ENCODE assay signal across 12 mouse cellular contexts in the genomic region with DNA sequence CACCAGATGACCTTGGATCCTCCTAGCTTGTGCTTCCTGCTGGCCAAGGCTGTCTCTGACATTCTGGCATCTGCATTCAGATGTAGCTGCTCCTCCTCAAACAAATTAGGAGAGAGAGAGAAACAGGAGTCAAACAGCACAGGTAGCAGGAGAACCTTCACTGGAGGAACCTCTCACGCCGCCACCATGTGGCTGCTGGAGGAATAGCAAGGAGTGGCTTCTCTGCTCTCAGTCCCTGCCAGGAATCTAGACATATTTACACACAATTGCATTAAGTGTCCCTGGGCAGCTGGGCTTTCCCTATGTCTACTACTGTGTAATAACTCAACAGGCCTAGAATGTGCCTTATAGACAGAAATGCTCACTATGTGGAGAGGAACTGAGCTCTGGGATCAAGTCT. TPM values are rescaled to one million over a fixed set of nuclear protein-coding genes. Genes with fewer than 3 reads are reported as not detected.
A peak's percentile ranks its signal among the peaks of the same experiment; 100 is the strongest.
DNase-seq lines count a peak whose midpoint lies in the region; ATAC-seq and TF ChIP-seq lines count a peak whose summit lies in the region.
"Not testable (repeated sequence)": the region's sequence is repeated elsewhere in the genome, so short reads cannot be mapped to it uniquely, and the experiment has no call there.
"Had no signal": no experiment of that assay in that cellular context is flagged by ENCODE, and none has a peak within 500 bp of the region (broad histone marks: within the 10 kb centered on the region; RNA-seq: fewer than 3 reads in every experiment).

No protein-coding gene starts in this region.

- 0% methylated on average over 2 of the region's 2 CpGs for WGBS in embryonic facial prominence, embryonic 11.5 days
- WGBS in hindbrain, embryonic 10.5 days = 0% methylated on average over 2 of the region's 2 CpGs
- 3% methylated on average over 2 of the region's 2 CpGs for WGBS in lung, postnatal 0 days

- not testable (repeated sequence) for H3K36me3 ChIP-seq in E14TG2a.4 (ENCODE audit: insufficient read depth, low read length); embryonic facial prominence, embryonic 11.5 days (replicated peaks; ENCODE audit: control insufficient read depth, insufficient read depth, low read depth, low read length); hindbrain, embryonic 10.5 days; lung, postnatal 0 days (ENCODE audit: insufficient read depth, low read length)

- ATAC-seq in embryonic facial prominence, embryonic 11.5 days (replicated peaks; ENCODE audit: insufficient number of reproducible peaks, low FRiP score, low TSS enrichment, low read depth) = not testable (repeated sequence)
- peak; percentile 83 for ATAC-seq in lung, postnatal 0 days
- ATAC-seq in neutrophil, adult 5-6 weeks (ENCODE audit: extremely low read depth, insufficient number of reproducible peaks, low FRiP score, poor library complexity, severe bottlenecking) = peak; percentile 67; the same call in 1 of the 2 replicates

- H3K4me3 ChIP-seq in E14TG2a.4 (replicated peaks; ENCODE audit: low read length); bone marrow macrophage, adult 2 months (ENCODE audit: insufficient read depth, low read length); embryonic facial prominence, embryonic 11.5 days (ENCODE audit: low read depth, low read length); hindbrain, embryonic 10.5 days; lung, postnatal 0 days (ENCODE audit: low read depth, low read length): not testable (repeated sequence)

- TF ChIP-seq EP300 in lung, postnatal 0 days (IDR thresholded peaks at IDR 0.05) = not testable (repeated sequence)

- TF ChIP-seq POLR2A in bone marrow macrophage, adult 2 months (IDR thresholded peaks at IDR 0.05; ENCODE audit: borderline replicate concordance, low read depth, low read length) = not testable (repeated sequence)

- H3K27me3 ChIP-seq in E14TG2a.4 (ENCODE audit: insufficient read depth, low read length) = peaks cover 10% of the 10 kb centered on the region
- H3K27me3 ChIP-seq in embryonic facial prominence, embryonic 11.5 days (ENCODE audit: control insufficient read depth, insufficient read depth, low read length); hindbrain, embryonic 10.5 days (ENCODE audit: insufficient read depth, poor library complexity, severe bottlenecking); lung, postnatal 0 days (replicated peaks; ENCODE audit: insufficient read depth, low read length): not testable (repeated sequence)

- peaks cover 36% of the 10 kb centered on the region for H3K9me3 ChIP-seq in E14TG2a.4 (ENCODE audit: low read length)
- not testable (repeated sequence) for H3K9me3 ChIP-seq in embryonic facial prominence, embryonic 11.5 days (replicated peaks; ENCODE audit: control insufficient read depth, low read length); hindbrain, embryonic 10.5 days; lung, postnatal 0 days (ENCODE audit: low read length)

- H3K27ac ChIP-seq in bone marrow macrophage, adult 2 months (ENCODE audit: insufficient read depth, low read depth, low read length); embryonic facial prominence, embryonic 11.5 days (replicated peaks; ENCODE audit: low read depth, low read length); hindbrain, embryonic 10.5 days; lung, postnatal 0 days (ENCODE audit: low read length): not testable (repeated sequence)

- not testable (repeated sequence) for H3K4me1 ChIP-seq in E14TG2a.4 (replicated peaks; ENCODE audit: low read depth, low read length); bone marrow macrophage, adult 2 months (ENCODE audit: control insufficient read depth, insufficient read depth, low read length); embryonic facial prominence, embryonic 11.5 days (ENCODE audit: control insufficient read depth, insufficient read depth, low read length); hindbrain, embryonic 10.5 days (replicated peaks); lung, postnatal 0 days (ENCODE audit: insufficient read depth, low read depth, low read length)

- not testable (repeated sequence) for H3K9ac ChIP-seq in embryonic facial prominence, embryonic 11.5 days (replicated peaks; ENCODE audit: low read length); lung, postnatal 0 days (replicated peaks; ENCODE audit: low read depth)

- H3K4me2 ChIP-seq in embryonic facial prominence, embryonic 11.5 days (ENCODE audit: low read depth, low read length); lung, postnatal 0 days (replicated peaks; ENCODE audit: low read depth, low read length): not testable (repeated sequence)

- peak; percentile 67 for DNase-seq in embryonic facial prominence, embryonic 11.5 days (ENCODE audit: low spot score)
- DNase-seq in hindbrain, embryonic 10.5 days (ENCODE audit: low spot score) = peak; percentile 34
- DNase-seq in kidney, postnatal 14 days = peak; percentile 24
- DNase-seq in lung, postnatal 0 days (ENCODE audit: low spot score) = peak; percentile 70
- DNase-seq in thymus, postnatal 25 days = peak; percentile 27

- peak; percentile 32 for TF ChIP-seq CTCF in E14TG2a.4 (conservative IDR thresholded peaks at IDR 0.05; ENCODE audit: low read length)
- TF ChIP-seq CTCF in bone marrow macrophage, adult 2 months (IDR thresholded peaks at IDR 0.05; ENCODE audit: low read depth, low read length) = peak; percentile 32; the same call in 1 of the 2 replicates
- peak; percentile 77 for TF ChIP-seq CTCF in lung, postnatal 0 days (IDR thresholded peaks at IDR 0.05)

RNA-seq across cellular contexts. Expression of a gene that starts 3.1 kb away (rescaled TPM):
- polyA plus RNA-seq in bone marrow macrophage, adult 2 months (2012; ENCODE audit: insufficient read depth, insufficient read length, missing spikeins) = not detected in 2 replicates
- not detected in 2 replicates for polyA plus RNA-seq in embryonic facial prominence, embryonic 11.5 days (2014; fragmentation: Nextera tagmentation; extraction: Ambion mirVana)
- not detected in 2 replicates for polyA plus RNA-seq in hindbrain, embryonic 10.5 days (2016; fragmentation: Nextera tagmentation; extraction: Ambion mirVana)
- not detected in 2 replicates for polyA plus RNA-seq in lung, postnatal 0 days (2015; fragmentation: Nextera tagmentation; extraction: Ambion mirVana)
- total RNA-seq in neutrophil, adult 5-6 weeks (2017) = not detected in 2 replicates
- total RNA-seq: gastrocnemius, postnatal 10 days; left cerebral cortex, postnatal 14 days had no signal
- polyA plus RNA-seq: embryonic facial prominence, embryonic 12.5 days; hindbrain, embryonic 13.5 days had no signal

RNA-seq across cellular contexts. Expression of a gene that starts 9.5 kb away (rescaled TPM):
- not detected in 2 replicates for polyA plus RNA-seq in bone marrow macrophage, adult 2 months (2012; ENCODE audit: insufficient read depth, insufficient read length, missing spikeins)
- polyA plus RNA-seq in embryonic facial prominence, embryonic 11.5 days (2014; fragmentation: Nextera tagmentation; extraction: Ambion mirVana) = 0.20 TPM in 1 of 2 replicates, not detected in the other
- polyA plus RNA-seq in hindbrain, embryonic 10.5 days (2016; fragmentation: Nextera tagmentation; extraction: Ambion mirVana) = not detected in 2 replicates
- not detected in 2 replicates for polyA plus RNA-seq in lung, postnatal 0 days (2015; fragmentation: Nextera tagmentation; extraction: Ambion mirVana)
- not detected in 2 replicates for total RNA-seq in neutrophil, adult 5-6 weeks (2017)
- total RNA-seq: gastrocnemius, postnatal 10 days; left cerebral cortex, postnatal 14 days had no signal
- polyA plus RNA-seq: embryonic facial prominence, embryonic 12.5 days; hindbrain, embryonic 13.5 days had no signal

RNA-seq across cellular contexts. Expression of a gene that starts 19.7 kb away (rescaled TPM):
- polyA plus RNA-seq in bone marrow macrophage, adult 2 months (2012; ENCODE audit: insufficient read depth, insufficient read length, missing spikeins) = not detected in 2 replicates
- polyA plus RNA-seq in embryonic facial prominence, embryonic 11.5 days (2014; fragmentation: Nextera tagmentation; extraction: Ambion mirVana) = not detected in 2 replicates
- polyA plus RNA-seq in hindbrain, embryonic 10.5 days (2016; fragmentation: Nextera tagmentation; extraction: Ambion mirVana) = not detected in 2 replicates
- polyA plus RNA-seq in lung, postnatal 0 days (2015; fragmentation: Nextera tagmentation; extraction: Ambion mirVana) = not detected in 2 replicates
- total RNA-seq in neutrophil, adult 5-6 weeks (2017) = not detected in 2 replicates
- total RNA-seq: gastrocnemius, postnatal 10 days; left cerebral cortex, postnatal 14 days had no signal
- polyA plus RNA-seq: embryonic facial prominence, embryonic 12.5 days; hindbrain, embryonic 13.5 days had no signal

RNA-seq across cellular contexts. Expression of a gene that starts 35.7 kb away (rescaled TPM):
- not detected in 2 replicates for polyA plus RNA-seq in bone marrow macrophage, adult 2 months (2012; ENCODE audit: insufficient read depth, insufficient read length, missing spikeins)
- not detected in 2 replicates for polyA plus RNA-seq in embryonic facial prominence, embryonic 11.5 days (2014; fragmentation: Nextera tagmentation; extraction: Ambion mirVana)
- not detected in 2 replicates for polyA plus RNA-seq in hindbrain, embryonic 10.5 days (2016; fragmentation: Nextera tagmentation; extraction: Ambion mirVana)
- polyA plus RNA-seq in lung, postnatal 0 days (2015; fragmentation: Nextera tagmentation; extraction: Ambion mirVana) = not detected in 2 replicates
- total RNA-seq in neutrophil, adult 5-6 weeks (2017) = not detected in 2 replicates
- total RNA-seq: gastrocnemius, postnatal 10 days; left cerebral cortex, postnatal 14 days had no signal
- polyA plus RNA-seq: embryonic facial prominence, embryonic 12.5 days; hindbrain, embryonic 13.5 days had no signal

RNA-seq across cellular contexts. Expression of a gene that starts 53.0 kb away (rescaled TPM):
- polyA plus RNA-seq in bone marrow macrophage, adult 2 months (2012; ENCODE audit: insufficient read depth, insufficient read length, missing spikeins) = not detected in 2 replicates
- polyA plus RNA-seq in embryonic facial prominence, embryonic 11.5 days (2014; fragmentation: Nextera tagmentation; extraction: Ambion mirVana) = not detected in 2 replicates
- polyA plus RNA-seq in hindbrain, embryonic 10.5 days (2016; fragmentation: Nextera tagmentation; extraction: Ambion mirVana) = not detected in 2 replicates
- polyA plus RNA-seq in lung, postnatal 0 days (2015; fragmentation: Nextera tagmentation; extraction: Ambion mirVana) = not detected in 2 replicates
- not detected in 2 replicates for total RNA-seq in neutrophil, adult 5-6 weeks (2017)
- total RNA-seq: gastrocnemius, postnatal 10 days; left cerebral cortex, postnatal 14 days had no signal
- polyA plus RNA-seq: embryonic facial prominence, embryonic 12.5 days; hindbrain, embryonic 13.5 days had no signal
